In genomic region chr10:84111502-84111901, GRCm38 (mm10) we compare ENCODE assay signal across 14 mouse cellular contexts.
A peak's percentile ranks its signal among the peaks of the same experiment; 100 is the strongest.
DNase-seq lines count a peak whose midpoint lies in the region; ATAC-seq and TF ChIP-seq lines count a peak whose summit lies in the region.
"Had no signal": no experiment of that assay in that cellular context is flagged by ENCODE, and none has a peak within 500 bp of the region (broad histone marks: within the 10 kb centered on the region; RNA-seq: fewer than 3 reads in every experiment).

No protein-coding gene starts in this region.

- H3K27ac ChIP-seq in forebrain, embryonic 13.5 days, result no peak overlapping the region
- no peak overlapping the region for H3K27ac ChIP-seq in forebrain, embryonic 16.5 days (ENCODE audit: low read length)
- no peak overlapping the region for H3K27ac ChIP-seq in midbrain, embryonic 13.5 days
- no peak overlapping the region for H3K27ac ChIP-seq in midbrain, postnatal 0 days (ENCODE audit: low read depth, low read length)
- H3K27ac ChIP-seq in neural tube, embryonic 15.5 days (replicated peaks), result no peak overlapping the region
- H3K27ac ChIP-seq: hindbrain, embryonic 13.5 days; kidney, postnatal 0 days; layer of hippocampus, adult 2 months; limb, embryonic 12.5 days; liver, embryonic 15.5 days had no signal

- ATAC-seq in forebrain, embryonic 13.5 days, result peak; percentile 41; the same call in 1 of the 2 replicates
- ATAC-seq in forebrain, embryonic 16.5 days, result no peak
- ATAC-seq in midbrain, embryonic 13.5 days, result peak; percentile 62; the same call in 1 of the 2 replicates
- ATAC-seq in midbrain, postnatal 0 days (ENCODE audit: low FRiP score), result no peak
- ATAC-seq in neural tube, embryonic 15.5 days (ENCODE audit: low FRiP score), result no peak
- ATAC-seq: intestine, embryonic 16.5 days had no signal

- no peaks in the 10 kb centered on the region for H3K36me3 ChIP-seq in forebrain, embryonic 13.5 days (ENCODE audit: poor library complexity, severe bottlenecking)
- H3K36me3 ChIP-seq in forebrain, embryonic 16.5 days (ENCODE audit: control insufficient read depth, insufficient read depth), result no peaks in the 10 kb centered on the region
- H3K36me3 ChIP-seq in midbrain, embryonic 13.5 days, result no peaks in the 10 kb centered on the region
- H3K36me3 ChIP-seq in midbrain, postnatal 0 days (ENCODE audit: insufficient read depth, low read length), result no peaks in the 10 kb centered on the region
- no peaks in the 10 kb centered on the region for H3K36me3 ChIP-seq in splenic B cell, adult 2 months (ENCODE audit: control insufficient read depth, insufficient read depth, low read length, poor library complexity, severe bottlenecking)
- H3K36me3 ChIP-seq in neural tube, embryonic 15.5 days, result no peaks in the 10 kb centered on the region
- H3K36me3 ChIP-seq: hindbrain, embryonic 13.5 days; limb, embryonic 12.5 days; liver, embryonic 15.5 days had no signal

- WGBS in forebrain, embryonic 13.5 days, result 23% methylated on average over 5 of the region's 5 CpGs
- WGBS in forebrain, embryonic 16.5 days, result 20% methylated on average over 5 of the region's 5 CpGs
- 20% methylated on average over 5 of the region's 5 CpGs for WGBS in midbrain, embryonic 13.5 days
- 18% methylated on average over 5 of the region's 5 CpGs for WGBS in midbrain, postnatal 0 days
- 35% methylated on average over 5 of the region's 5 CpGs for WGBS in neural tube, embryonic 15.5 days

- H3K9me3 ChIP-seq in forebrain, embryonic 13.5 days (replicated peaks), result no peaks in the 10 kb centered on the region
- no peaks in the 10 kb centered on the region for H3K9me3 ChIP-seq in forebrain, embryonic 16.5 days (ENCODE audit: control insufficient read depth, low read length)
- H3K9me3 ChIP-seq in midbrain, embryonic 13.5 days, result no peaks in the 10 kb centered on the region
- no peaks in the 10 kb centered on the region for H3K9me3 ChIP-seq in midbrain, postnatal 0 days (ENCODE audit: low read length)
- H3K9me3 ChIP-seq in neural tube, embryonic 15.5 days (replicated peaks), result no peaks in the 10 kb centered on the region
- H3K9me3 ChIP-seq: hindbrain, embryonic 13.5 days; limb, embryonic 12.5 days; liver, embryonic 15.5 days had no signal

- no peak overlapping the region for H3K4me2 ChIP-seq in forebrain, embryonic 13.5 days
- H3K4me2 ChIP-seq in forebrain, embryonic 16.5 days (ENCODE audit: low read length), result no peak overlapping the region
- H3K4me2 ChIP-seq in midbrain, embryonic 13.5 days (replicated peaks), result no peak overlapping the region
- H3K4me2 ChIP-seq in midbrain, postnatal 0 days (ENCODE audit: low read depth, low read length, poor library complexity, severe bottlenecking), result no peak overlapping the region
- no peak overlapping the region for H3K4me2 ChIP-seq in neural tube, embryonic 15.5 days
- H3K4me2 ChIP-seq: hindbrain, embryonic 13.5 days; limb, embryonic 12.5 days; liver, embryonic 15.5 days had no signal

- DNase-seq in midbrain, postnatal 0 days (ENCODE audit: low spot score), result no peak
- peak; percentile 74 for DNase-seq in splenic B cell, adult 2 months (ENCODE audit: low read depth, low spot score)
- no peak for DNase-seq in retina, embryonic 14.5 days (ENCODE audit: low spot score)
- no peak for DNase-seq in ovary, adult 18-20 months (ENCODE audit: low spot score)

- no peak for TF ChIP-seq CTCF in midbrain, postnatal 0 days (IDR thresholded peaks at IDR 0.05)

- no peak overlapping the region for H3K9ac ChIP-seq in forebrain, embryonic 13.5 days
- H3K9ac ChIP-seq in forebrain, embryonic 16.5 days (replicated peaks; ENCODE audit: low read depth, low read length), result no peak overlapping the region
- no peak overlapping the region for H3K9ac ChIP-seq in midbrain, embryonic 13.5 days (replicated peaks)
- H3K9ac ChIP-seq in midbrain, postnatal 0 days (replicated peaks; ENCODE audit: low read length, poor library complexity, severe bottlenecking), result no peak overlapping the region
- H3K9ac ChIP-seq in neural tube, embryonic 15.5 days (replicated peaks), result no peak overlapping the region
- H3K9ac ChIP-seq: hindbrain, embryonic 13.5 days; limb, embryonic 12.5 days; liver, embryonic 15.5 days had no signal

- no peak overlapping the region for H3K4me3 ChIP-seq in forebrain, embryonic 13.5 days
- no peak overlapping the region for H3K4me3 ChIP-seq in forebrain, embryonic 16.5 days (replicated peaks; ENCODE audit: low read length)
- H3K4me3 ChIP-seq in midbrain, embryonic 13.5 days (replicated peaks), result no peak overlapping the region
- H3K4me3 ChIP-seq in midbrain, postnatal 0 days (ENCODE audit: low read depth, low read length), result no peak overlapping the region
- no peak overlapping the region for H3K4me3 ChIP-seq in neural tube, embryonic 15.5 days (replicated peaks)
- H3K4me3 ChIP-seq: hindbrain, embryonic 13.5 days; layer of hippocampus, adult 2 months; limb, embryonic 12.5 days; liver, embryonic 15.5 days had no signal

- H3K4me1 ChIP-seq in forebrain, embryonic 13.5 days, result 0 out of 2 replicates have a peak, but pooled peaks cover 4% of the 10 kb centered on the region
- no peaks in the 10 kb centered on the region; the same call in 1 of the 2 replicates for H3K4me1 ChIP-seq in forebrain, embryonic 16.5 days (replicated peaks; ENCODE audit: control insufficient read depth, insufficient read depth, low read length)
- peaks cover 15% of the 10 kb centered on the region for H3K4me1 ChIP-seq in midbrain, embryonic 13.5 days (replicated peaks)
- no peaks in the 10 kb centered on the region for H3K4me1 ChIP-seq in midbrain, postnatal 0 days (ENCODE audit: insufficient read depth, low read length)
- peaks cover 5% of the 10 kb centered on the region; the same call in 1 of the 2 replicates for H3K4me1 ChIP-seq in neural tube, embryonic 15.5 days
- H3K4me1 ChIP-seq: liver, embryonic 15.5 days had no signal

- no peaks in the 10 kb centered on the region for H3K27me3 ChIP-seq in forebrain, embryonic 13.5 days
- H3K27me3 ChIP-seq in forebrain, embryonic 16.5 days (replicated peaks; ENCODE audit: control insufficient read depth, insufficient read depth, low read length), result no peaks in the 10 kb centered on the region
- H3K27me3 ChIP-seq in midbrain, embryonic 13.5 days, result no peaks in the 10 kb centered on the region
- H3K27me3 ChIP-seq in midbrain, postnatal 0 days (ENCODE audit: insufficient read depth, low read length), result no peaks in the 10 kb centered on the region
- no peaks in the 10 kb centered on the region for H3K27me3 ChIP-seq in splenic B cell, adult 2 months (ENCODE audit: control insufficient read depth, insufficient read depth, low read length, poor library complexity, severe bottlenecking)
- no peaks in the 10 kb centered on the region for H3K27me3 ChIP-seq in neural tube, embryonic 15.5 days (replicated peaks)
- H3K27me3 ChIP-seq: hindbrain, embryonic 13.5 days; limb, embryonic 12.5 days; liver, embryonic 15.5 days had no signal

Comparison
In these comparisons a context has a peak if more than half of its experiments do, and no peak if none do; other contexts are left out.
1. ATAC-seq: peak in forebrain, embryonic 13.5 days (single experiment) and midbrain, embryonic 13.5 days (single experiment); none in forebrain, embryonic 16.5 days (single experiment), midbrain, postnatal 0 days (single experiment) and neural tube, embryonic 15.5 days (single experiment).